Mouse (Mus musculus) intestine, embryonic 14.5 days (tissue): ENCODE measurements around the gene Prss42. TPM values are rescaled to one million over a fixed set of nuclear protein-coding genes. Genes with fewer than 3 reads are reported as not detected.
"Not testable (repeated sequence)": the region's sequence is repeated elsewhere in the genome, so short reads cannot be mapped to it uniquely, and the experiment has no call there.

Experiments
- ATAC-seq: fragments of 200-750 bp; cut with Nextera tagmentation; replicated peaks from 2 replicates; pipeline ENCODE4 v1.8.0; 2017; ENCODE audit warnings: low read depth, moderate number of reproducible peaks, moderate TSS enrichment, moderate library complexity; ENCODE audit not compliant: low FRiP score, low TSS enrichment
- DNase-seq: peaks from one replicate; pipeline ENCODE4 v3.0.0-alpha.2; 2018; ENCODE audit warnings: low spot score
- H3K27ac ChIP-seq: fragments of 300-500 bp; sonication (generic); 2 replicates; pipeline ENCODE4 v1.5.1; 2014; ENCODE audit warnings: low read depth, mild to moderate bottlenecking, control low read depth
- H3K27me3 ChIP-seq: fragments of 300-500 bp; sonication (generic); replicated peaks from 2 replicates; pipeline ENCODE4 v1.6.1; 2014; ENCODE audit warnings: low read length, control low read depth; ENCODE audit not compliant: control insufficient read depth, insufficient read depth
- H3K36me3 ChIP-seq: fragments of 300-500 bp; sonication (generic); 2 replicates; pipeline ENCODE4 v1.6.1; 2014; ENCODE audit warnings: low read length, control low read depth; ENCODE audit not compliant: control insufficient read depth, insufficient read depth
- H3K4me1 ChIP-seq: fragments of 300-500 bp; sonication (generic); replicated peaks from 2 replicates; pipeline ENCODE4 v1.6.1; 2014; ENCODE audit warnings: low read length, control low read depth, mixed read lengths; ENCODE audit not compliant: control insufficient read depth, insufficient read depth
- H3K4me2 ChIP-seq: fragments of 300-500 bp; sonication (generic); 2 replicates; pipeline ENCODE4 v1.6.1; 2014; ENCODE audit warnings: low read length
- H3K4me3 ChIP-seq: fragments of 300-500 bp; sonication (generic); 2 replicates; pipeline ENCODE4 v1.5.1; 2014; ENCODE audit warnings: low read depth, low read length, control low read depth, mixed read lengths
- H3K9ac ChIP-seq: fragments of 300-500 bp; sonication (generic); 2 replicates; pipeline ENCODE4 v1.6.1; 2014; ENCODE audit warnings: mild to moderate bottlenecking, low read length
- H3K9me3 ChIP-seq: fragments of 300-500 bp; sonication (generic); 2 replicates; pipeline ENCODE4 v1.6.1; 2016; ENCODE audit warnings: low read length, control low read depth; ENCODE audit not compliant: control insufficient read depth
- WGBS: fragments of 180-500 bp; shearing (Covaris S2); extraction: QIAGEN DNeasy Blood & Tissue Kit; methylation state at CpG from one replicate; pipeline ENCODE4 v1.1.7; 2014; 5-methylcytosine and 5-hydroxymethylcytosine counted together
- polyA plus RNA-seq: library from polyadenylated mRNA; unstranded; fragments of >200 nt; fragmentation: Nextera tagmentation; extraction: Ambion mirVana; gene quantifications from 2 replicates; pipeline ENCODE4 v1.2.1, GENCODE M21; 2014

The Prss42 gene
- polyA plus RNA-seq, 1 experiment from 2014 or later, result not detected

GRCm38 (mm10) chr9:110800834-110801479 is 3.0 kb downstream of the Prss42 start:
- Histone ChIP-seq H3K27ac (no peak overlapping the region), H3K27me3 (no peaks in the 10 kb centered on the region), H3K9ac (no peak overlapping the region), H3K9me3 (no peaks in the 10 kb centered on the region), H3K4me3 (no peak overlapping the region), H3K4me1 (no peaks in the 10 kb centered on the region), H3K4me2 (no peak overlapping the region), H3K36me3 (no peaks in the 10 kb centered on the region)
- ATAC-seq (no peak), DNase-seq (no peak)
- WGBS, result 90% methylated on average over 8 of the region's 8 CpGs

GRCm38 (mm10) chr9:110803294-110803693 is 5.3 kb downstream of the Prss42 start:
- 65% methylated on average over 4 of the region's 4 CpGs for WGBS
- no peak overlapping the region for H3K4me3 ChIP-seq
- H3K4me1 ChIP-seq, result no peaks in the 10 kb centered on the region
- H3K9ac ChIP-seq, result no peak overlapping the region
- H3K36me3 ChIP-seq, result no peaks in the 10 kb centered on the region
- no peak overlapping the region for H3K27ac ChIP-seq
- no peaks in the 10 kb centered on the region for H3K27me3 ChIP-seq
- H3K9me3 ChIP-seq, result no peaks in the 10 kb centered on the region
- DNase-seq, result no peak
- no peak for ATAC-seq
- H3K4me2 ChIP-seq, result no peak overlapping the region

- H3K4me2 ChIP-seq, result no peak overlapping the region
- H3K4me3 ChIP-seq, result no peak overlapping the region
- WGBS, result 66% methylated on average over 4 of the region's 4 CpGs
- no peak for ATAC-seq
- H3K9ac ChIP-seq, result no peak overlapping the region
- no peaks in the 10 kb centered on the region for H3K4me1 ChIP-seq
- H3K27me3 ChIP-seq, result no peaks in the 10 kb centered on the region
- no peak overlapping the region for H3K27ac ChIP-seq
- no peaks in the 10 kb centered on the region for H3K9me3 ChIP-seq
- DNase-seq, result no peak
- H3K36me3 ChIP-seq, result no peaks in the 10 kb centered on the region
Measured at GRCm38 (mm10) chr9:110810051-110810450, 12.1 kb downstream of the Prss42 start.

GRCm38 (mm10) chr9:110813789-110814188 is 15.8 kb downstream of the Prss42 start, which contains the start of gene Prss44:
Prss44 (plus strand) TSS chr9:110813994.
- H3K4me1 ChIP-seq, result no peaks in the 10 kb centered on the region
- DNase-seq (no peak), ATAC-seq (no peak)
- H3K36me3 ChIP-seq, result no peaks in the 10 kb centered on the region
- H3K9me3 ChIP-seq, result no peaks in the 10 kb centered on the region
- H3K4me2 ChIP-seq, result no peak within 1 kb of the TSS
- H3K27ac ChIP-seq, result no peak within 1 kb of the TSS
- no peak within 1 kb of the TSS for H3K9ac ChIP-seq
- H3K4me3 ChIP-seq, result no peak within 1 kb of the TSS
- 59% methylated on average over 18 of the region's 18 CpGs for WGBS
- no peaks in the 10 kb centered on the region for H3K27me3 ChIP-seq

GRCm38 (mm10) chr9:110820546-110820945 is 22.6 kb downstream of the Prss42 start:
- ATAC-seq, H3K4me2 ChIP-seq, H3K4me1 ChIP-seq, H3K27me3 ChIP-seq, H3K4me3 ChIP-seq, H3K27ac ChIP-seq, H3K9ac ChIP-seq, H3K9me3 ChIP-seq, H3K36me3 ChIP-seq, DNase-seq: not testable (repeated sequence)

- H3K27ac ChIP-seq, result no peak overlapping the region
- H3K4me1 ChIP-seq, result no peaks in the 10 kb centered on the region
- H3K36me3 ChIP-seq, result no peaks in the 10 kb centered on the region
- no peaks in the 10 kb centered on the region for H3K27me3 ChIP-seq
- no peak overlapping the region for H3K4me3 ChIP-seq
- H3K9ac ChIP-seq, result no peak overlapping the region
- WGBS, result 75% methylated on average over 7 of the region's 7 CpGs
- no peak overlapping the region for H3K4me2 ChIP-seq
- no peak for ATAC-seq
- DNase-seq, result no peak
- H3K9me3 ChIP-seq, result no peaks in the 10 kb centered on the region
Measured at GRCm38 (mm10) chr9:110821436-110821835, 23.5 kb downstream of the Prss42 start.

- no peak overlapping the region for H3K9ac ChIP-seq
- DNase-seq, result no peak
- H3K36me3 ChIP-seq, result no peaks in the 10 kb centered on the region
- no peak overlapping the region for H3K4me2 ChIP-seq
- H3K4me3 ChIP-seq, result no peak overlapping the region
- H3K27me3 ChIP-seq, result no peaks in the 10 kb centered on the region
- H3K9me3 ChIP-seq, result no peaks in the 10 kb centered on the region
- H3K27ac ChIP-seq, result no peak overlapping the region
- no peak for ATAC-seq
- 82% methylated on average over 4 of the region's 4 CpGs for WGBS
- no peaks in the 10 kb centered on the region for H3K4me1 ChIP-seq
Measured at GRCm38 (mm10) chr9:110825426-110825825, 27.5 kb downstream of the Prss42 start.

GRCm38 (mm10) chr9:110825832-110826231 is 27.9 kb downstream of the Prss42 start:
- DNase-seq (no peak), ATAC-seq (no peak)
- H3K4me1 ChIP-seq, result no peaks in the 10 kb centered on the region
- H3K36me3 ChIP-seq, result no peaks in the 10 kb centered on the region
- no peak overlapping the region for H3K4me3 ChIP-seq
- H3K27me3 ChIP-seq, result no peaks in the 10 kb centered on the region
- no peak overlapping the region for H3K9ac ChIP-seq
- no peak overlapping the region for H3K27ac ChIP-seq
- H3K4me2 ChIP-seq, result no peak overlapping the region
- no peaks in the 10 kb centered on the region for H3K9me3 ChIP-seq
- 70% methylated on average over 7 of the region's 7 CpGs for WGBS

GRCm38 (mm10) chr9:110826390-110826789 is 28.4 kb downstream of the Prss42 start, which contains the start of gene Prss43:
Prss43 (plus strand) TSS chr9:110826690.
- H3K27me3 ChIP-seq, result no peaks in the 10 kb centered on the region
- no peak within 1 kb of the TSS for H3K4me2 ChIP-seq
- no peak within 1 kb of the TSS for H3K27ac ChIP-seq
- no peak within 1 kb of the TSS for H3K9ac ChIP-seq
- H3K36me3 ChIP-seq, result no peaks in the 10 kb centered on the region
- WGBS, result 84% methylated on average over 3 of the region's 3 CpGs
- no peak for DNase-seq
- H3K4me3 ChIP-seq, result no peak within 1 kb of the TSS
- no peaks in the 10 kb centered on the region for H3K4me1 ChIP-seq
- no peak for ATAC-seq
- no peaks in the 10 kb centered on the region for H3K9me3 ChIP-seq
